Mouse (Mus musculus) midbrain, embryonic 11.5 days (tissue): ENCODE results near the gene Fras1. TPM values are rescaled to one million over a fixed set of nuclear protein-coding genes. Genes with fewer than 3 reads are reported as not detected.
A peak's percentile ranks its signal among the peaks of the same experiment; 100 is the strongest.

Source experiments
- ATAC-seq: fragments of 200-750 bp; cut with Nextera tagmentation; 2 replicates; pipeline ENCODE4 v1.8.0; 2017; ENCODE audit warnings: moderate TSS enrichment, moderate library complexity; ENCODE audit not compliant: low FRiP score
- DNase-seq: peaks from one replicate; pipeline ENCODE4 v3.0.0; 2015; ENCODE audit warnings: low spot score; ENCODE audit errors: missing footprints
- H3K27ac ChIP-seq: fragments of 300-500 bp; sonication (generic); 2 replicates; pipeline ENCODE4 v1.5.1; 2014; ENCODE audit warnings: low read depth, low read length
- H3K27me3 ChIP-seq: fragments of 300-500 bp; sonication (generic); 2 replicates; pipeline ENCODE4 v1.6.1; 2014; ENCODE audit warnings: mild to moderate bottlenecking, low read length, moderate library complexity, mixed read lengths; ENCODE audit not compliant: control insufficient read depth, insufficient read depth
- H3K36me3 ChIP-seq: fragments of 300-500 bp; sonication (generic); 2 replicates; pipeline ENCODE4 v1.6.1; 2014; ENCODE audit warnings: mild to moderate bottlenecking, low read length, moderate library complexity, mixed read lengths; ENCODE audit not compliant: control insufficient read depth, insufficient read depth
- H3K4me1 ChIP-seq: fragments of 300-500 bp; sonication (generic); 2 replicates; pipeline ENCODE4 v1.6.1; 2014; ENCODE audit warnings: low read length; ENCODE audit not compliant: control insufficient read depth, insufficient read depth
- H3K4me2 ChIP-seq: fragments of 300-500 bp; sonication (generic); 2 replicates; pipeline ENCODE4 v1.6.1; 2014; ENCODE audit warnings: mild to moderate bottlenecking, moderate library complexity
- H3K4me3 ChIP-seq: fragments of 300-500 bp; sonication (generic); 2 replicates; pipeline ENCODE4 v1.5.1; 2014; ENCODE audit warnings: low read depth, low read length
- H3K9ac ChIP-seq: fragments of 300-500 bp; sonication (generic); 2 replicates; pipeline ENCODE4 v1.6.1; 2014; ENCODE audit warnings: low read length
- H3K9me3 ChIP-seq: fragments of 300-500 bp; sonication (generic); 2 replicates; pipeline ENCODE4 v1.6.1; 2016; ENCODE audit warnings: low read length; ENCODE audit not compliant: control insufficient read depth
- WGBS: fragments of 180-500 bp; shearing (Covaris S2); extraction: QIAGEN DNeasy Blood & Tissue Kit; methylation state at CpG from one replicate; pipeline ENCODE4 v1.1.7; 2014; 5-methylcytosine and 5-hydroxymethylcytosine counted together
- polyA plus RNA-seq: library from polyadenylated mRNA; unstranded; fragments of >200 nt; fragmentation: Nextera tagmentation; extraction: Ambion mirVana; gene quantifications from 2 replicates; pipeline ENCODE4 v1.2.1, GENCODE M21; 2014

Gene Fras1
- polyA plus RNA-seq, 1 experiment from 2014 or later = 6.2 TPM

DNA sequence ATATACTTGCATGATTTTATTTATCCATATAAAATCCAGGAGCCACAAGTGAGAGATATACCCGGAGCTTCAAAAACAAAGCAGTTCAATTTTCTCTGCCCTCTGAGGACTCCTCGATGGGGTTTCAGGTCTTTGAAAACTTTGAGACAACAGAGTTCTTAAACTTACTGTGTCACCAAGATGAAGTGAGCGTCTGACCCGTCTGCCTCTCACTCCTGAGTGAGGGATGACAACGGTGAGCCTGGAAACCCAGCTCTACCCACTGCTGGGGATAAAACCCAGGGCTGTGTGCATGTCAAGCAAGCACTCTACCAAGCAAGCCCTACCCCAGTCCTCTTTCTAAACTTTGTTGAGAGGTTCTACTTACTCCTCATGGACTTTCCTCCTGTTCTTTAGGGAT lies 49.0 kb downstream of the Fras1 start:
- Histone ChIP-seq H3K36me3 (no peaks in the 10 kb centered on the region), H3K27me3 (no peaks in the 10 kb centered on the region), H3K9ac (no peak overlapping the region), H3K4me1 (no peaks in the 10 kb centered on the region), H3K27ac (no peak overlapping the region), H3K9me3 (no peaks in the 10 kb centered on the region), H3K4me2 (no peak overlapping the region), H3K4me3 (no peak overlapping the region)
- ATAC-seq (no peak), DNase-seq (peak; percentile 73)
- WGBS = 91% methylated on average over 5 of the region's 5 CpGs

DNA sequence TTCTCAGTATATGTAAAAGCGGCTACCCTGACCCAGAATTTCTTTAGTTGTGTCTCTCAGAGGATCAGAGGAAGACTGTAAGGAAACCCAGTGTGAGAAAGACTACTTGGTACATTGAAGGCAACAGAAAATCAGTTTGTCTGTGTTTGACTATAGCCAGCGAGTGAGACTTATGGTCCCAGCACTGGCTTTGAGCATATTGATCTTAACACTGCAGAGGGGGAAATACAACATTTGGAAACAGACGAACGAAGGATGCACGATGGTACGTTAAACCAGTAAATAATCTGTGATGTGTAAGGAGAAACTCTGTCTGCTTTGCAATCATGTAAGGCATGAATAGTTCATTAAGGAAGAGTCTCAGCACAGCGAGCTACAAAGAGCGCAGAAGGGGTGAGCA lies 51.6 kb downstream of the Fras1 start:
- H3K4me1 ChIP-seq = no peaks in the 10 kb centered on the region
- no peak for ATAC-seq
- H3K27me3 ChIP-seq = no peaks in the 10 kb centered on the region
- peak; percentile 61 for DNase-seq
- no peaks in the 10 kb centered on the region for H3K9me3 ChIP-seq
- no peak overlapping the region for H3K4me3 ChIP-seq
- H3K27ac ChIP-seq = no peak overlapping the region
- H3K36me3 ChIP-seq = no peaks in the 10 kb centered on the region
- H3K4me2 ChIP-seq = no peak overlapping the region
- no peak overlapping the region for H3K9ac ChIP-seq
- WGBS = 95% methylated on average over 8 of the region's 8 CpGs

DNA sequence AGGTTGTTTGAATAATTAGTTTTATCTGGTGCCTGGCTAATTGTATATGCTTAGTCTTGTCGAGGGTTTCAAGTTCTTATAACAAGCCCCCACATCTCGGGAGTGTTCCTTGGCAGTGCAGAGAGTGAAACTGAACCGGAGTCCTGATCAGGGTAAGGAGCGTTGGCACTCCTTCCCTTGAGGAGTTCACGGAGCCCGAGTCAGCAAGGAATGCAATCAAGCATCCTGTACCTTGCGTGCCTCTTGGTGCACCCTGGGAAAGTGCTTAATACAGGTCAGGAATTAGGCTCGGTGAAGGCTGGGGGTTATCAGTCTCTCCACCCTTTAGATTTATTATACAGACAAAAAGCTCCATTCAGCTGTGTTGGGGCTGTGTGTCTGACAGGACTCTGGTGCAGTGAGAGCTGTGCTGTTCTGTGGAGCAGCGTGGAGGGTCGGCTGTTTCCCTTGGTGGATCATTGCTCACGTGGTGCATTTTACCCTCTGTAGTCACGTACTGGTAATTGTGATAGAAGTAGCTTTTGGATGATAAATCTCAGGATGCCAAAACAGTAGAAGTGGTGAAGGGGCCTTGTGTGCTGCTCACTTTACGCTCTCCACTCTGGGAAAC lies 55.9 kb downstream of the Fras1 start:
- H3K4me1 ChIP-seq = no peaks in the 10 kb centered on the region
- 88% methylated on average over 13 of the region's 13 CpGs for WGBS
- H3K4me3 ChIP-seq = no peak overlapping the region
- DNase-seq (peak; percentile 35), ATAC-seq (no peak)
- H3K27me3 ChIP-seq = no peaks in the 10 kb centered on the region
- no peak overlapping the region for H3K27ac ChIP-seq
- no peaks in the 10 kb centered on the region for H3K9me3 ChIP-seq
- no peak overlapping the region for H3K9ac ChIP-seq
- no peaks in the 10 kb centered on the region for H3K36me3 ChIP-seq
- H3K4me2 ChIP-seq = no peak overlapping the region

- no peaks in the 10 kb centered on the region for H3K9me3 ChIP-seq
- no peak for DNase-seq
- H3K4me1 ChIP-seq = no peaks in the 10 kb centered on the region
- no peaks in the 10 kb centered on the region for H3K27me3 ChIP-seq
- no peak for ATAC-seq
- no peaks in the 10 kb centered on the region for H3K36me3 ChIP-seq
- no peak overlapping the region for H3K9ac ChIP-seq
- no peak overlapping the region for H3K27ac ChIP-seq
- H3K4me3 ChIP-seq = no peak overlapping the region
- no peak overlapping the region for H3K4me2 ChIP-seq
- WGBS = 93% methylated on average over 4 of the region's 4 CpGs
These were observed 64.1 kb downstream of the Fras1 start for GRCm38 (mm10) chr5:96437870-96438269.

DNA sequence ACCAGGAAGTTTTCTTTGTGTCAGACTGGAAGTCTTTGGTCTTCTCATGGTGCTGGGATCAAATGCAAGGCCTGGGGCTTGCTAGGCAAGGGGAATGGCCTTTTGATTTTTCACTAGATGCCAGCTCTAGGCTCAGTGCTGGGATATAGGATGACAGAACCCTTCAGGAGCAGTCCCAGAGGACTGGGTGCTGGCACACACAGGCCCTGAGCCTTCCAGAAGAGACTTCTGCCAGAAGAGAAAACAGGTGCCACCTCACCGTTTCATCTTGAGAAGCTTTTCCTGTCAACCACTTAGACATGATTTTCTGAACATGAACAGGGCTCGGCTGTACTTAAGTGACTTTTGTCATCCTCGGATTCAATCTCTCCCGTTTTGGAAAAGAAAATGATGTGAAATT lies 66.1 kb downstream of the Fras1 start:
- Histone ChIP-seq H3K9ac (no peak overlapping the region), H3K9me3 (no peaks in the 10 kb centered on the region), H3K4me3 (no peak overlapping the region), H3K27ac (no peak overlapping the region), H3K4me2 (no peak overlapping the region), H3K36me3 (no peaks in the 10 kb centered on the region), H3K4me1 (no peaks in the 10 kb centered on the region), H3K27me3 (no peaks in the 10 kb centered on the region)
- ATAC-seq (no peak), DNase-seq (no peak)
- 94% methylated on average over 4 of the region's 4 CpGs for WGBS

DNA sequence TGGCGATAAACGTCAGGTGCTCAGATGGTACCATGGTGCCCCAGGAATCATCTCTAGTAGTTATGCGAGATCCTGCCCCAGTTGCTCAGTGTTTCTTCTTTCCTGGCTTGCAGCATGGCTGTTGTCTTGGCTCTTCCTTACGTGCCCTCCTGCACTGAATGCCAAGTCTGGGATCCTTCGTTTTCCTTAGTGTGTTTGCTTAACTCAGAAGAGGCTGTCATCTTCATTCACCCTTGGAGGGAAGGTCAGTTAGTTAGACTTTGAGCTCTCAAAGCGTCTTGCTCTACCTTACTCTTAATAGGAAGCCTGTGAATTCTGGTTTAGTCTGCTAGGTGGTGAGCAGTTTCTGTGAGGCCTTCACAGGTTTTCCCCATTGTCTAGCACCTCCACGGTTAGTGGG lies 73.7 kb downstream of the Fras1 start:
- 89% methylated on average over 7 of the region's 7 CpGs for WGBS
- H3K9me3 ChIP-seq = no peaks in the 10 kb centered on the region
- H3K4me1 ChIP-seq = no peaks in the 10 kb centered on the region
- no peak overlapping the region for H3K9ac ChIP-seq
- H3K4me2 ChIP-seq = no peak overlapping the region
- H3K27me3 ChIP-seq = no peaks in the 10 kb centered on the region
- no peak overlapping the region for H3K4me3 ChIP-seq
- ATAC-seq (no peak), DNase-seq (no peak)
- H3K27ac ChIP-seq = no peak overlapping the region
- no peaks in the 10 kb centered on the region for H3K36me3 ChIP-seq

DNA sequence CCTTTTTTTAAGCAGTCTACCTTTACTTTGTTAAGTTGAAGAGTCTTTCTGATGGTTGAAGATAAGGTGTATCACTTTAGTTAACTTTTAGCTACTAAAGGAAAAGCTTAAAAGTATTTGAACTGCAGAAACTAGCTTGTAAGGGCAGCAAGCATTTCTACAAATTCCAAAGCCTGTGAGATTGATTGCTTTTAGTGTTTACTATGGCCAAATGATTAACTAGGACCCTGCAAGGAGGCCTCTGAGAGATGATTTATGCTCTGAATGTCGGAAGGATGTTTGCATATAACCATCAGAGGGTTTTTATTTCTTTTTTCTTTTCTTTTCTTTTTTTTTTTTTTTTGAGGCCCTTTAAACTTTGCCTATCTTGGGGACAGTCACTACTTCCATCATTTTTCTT lies 78.3 kb downstream of the Fras1 start:
- no peak overlapping the region for H3K9ac ChIP-seq
- H3K27ac ChIP-seq = no peak overlapping the region
- DNase-seq = no peak
- ATAC-seq = no peak
- H3K9me3 ChIP-seq = no peaks in the 10 kb centered on the region
- no peaks in the 10 kb centered on the region for H3K36me3 ChIP-seq
- no peaks in the 10 kb centered on the region for H3K4me1 ChIP-seq
- no peak overlapping the region for H3K4me2 ChIP-seq
- no peak overlapping the region for H3K4me3 ChIP-seq
- WGBS = 83% methylated on average over 1 of the region's 1 CpGs
- H3K27me3 ChIP-seq = no peaks in the 10 kb centered on the region

GRCm38 (mm10) chr5:96453386-96453785 lies 79.6 kb downstream of the Fras1 start:
- Histone ChIP-seq H3K9me3 (no peaks in the 10 kb centered on the region), H3K4me1 (no peaks in the 10 kb centered on the region), H3K36me3 (no peaks in the 10 kb centered on the region), H3K4me3 (no peak overlapping the region), H3K27me3 (no peaks in the 10 kb centered on the region), H3K9ac (no peak overlapping the region), H3K27ac (no peak overlapping the region), H3K4me2 (no peak overlapping the region)
- DNase-seq (no peak), ATAC-seq (no peak)
- 89% methylated on average over 5 of the region's 5 CpGs for WGBS

GRCm38 (mm10) chr5:96454422-96454821 lies 80.7 kb downstream of the Fras1 start:
- Histone ChIP-seq H3K27ac (no peak overlapping the region), H3K4me1 (no peaks in the 10 kb centered on the region), H3K9ac (no peak overlapping the region), H3K36me3 (no peaks in the 10 kb centered on the region), H3K4me2 (no peak overlapping the region), H3K9me3 (no peaks in the 10 kb centered on the region), H3K4me3 (no peak overlapping the region), H3K27me3 (no peaks in the 10 kb centered on the region)
- ATAC-seq = no peak
- no peak for DNase-seq
- WGBS = 90% methylated on average over 3 of the region's 3 CpGs

DNA sequence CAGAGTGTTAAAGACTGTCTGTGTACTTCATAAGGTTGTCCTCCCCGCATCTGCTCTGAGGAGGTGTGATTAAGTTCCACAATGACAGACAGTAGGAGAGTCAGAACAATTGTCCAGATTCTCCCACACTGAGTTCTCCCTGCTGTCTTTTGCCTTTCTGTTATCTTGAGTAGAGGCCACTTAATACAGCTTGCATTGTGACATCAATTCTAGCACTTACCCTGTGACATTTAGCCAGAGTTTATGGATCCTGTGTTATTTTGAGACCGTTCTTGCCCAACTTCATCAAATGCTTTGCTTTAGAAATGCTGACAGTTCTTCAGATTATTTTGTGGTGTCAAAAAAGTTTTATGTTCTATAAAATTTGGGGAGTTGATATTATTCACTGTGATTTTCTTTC lies 81.5 kb downstream of the Fras1 start:
- Histone ChIP-seq H3K4me1 (no peaks in the 10 kb centered on the region), H3K9ac (no peak overlapping the region), H3K4me3 (no peak overlapping the region), H3K4me2 (no peak overlapping the region), H3K27ac (no peak overlapping the region), H3K36me3 (no peaks in the 10 kb centered on the region), H3K27me3 (no peaks in the 10 kb centered on the region), H3K9me3 (no peaks in the 10 kb centered on the region)
- WGBS = 91% methylated on average over 2 of the region's 2 CpGs
- no peak for DNase-seq
- no peak for ATAC-seq
